Mouse (Mus musculus) testis, adult 2 months (tissue): Measurements from ENCODE around the gene Gzf1.

Source experiments
- CTCF ChIP-seq: fragments of 200-500 bp; IDR thresholded peaks from 2 replicates; pipeline ENCODE4 v1.5.1; 2012; ENCODE audit warnings: low read depth, mild to moderate bottlenecking, inconsistent platforms, low read length, moderate library complexity; ENCODE audit not compliant: control insufficient read depth, insufficient read depth, insufficient replicate concordance
- POLR2A ChIP-seq: fragments of 200-500 bp; IDR thresholded peaks from 2 replicates; pipeline ENCODE4 v1.6.1; 2012; ENCODE audit warnings: low read depth, mild to moderate bottlenecking, inconsistent platforms, low read length, moderate library complexity; ENCODE audit not compliant: control insufficient read depth

GRCm38 (mm10) chr2:148719271-148719995, 38.6 kb downstream of the Gzf1 start:
- TF ChIP-seq CTCF = no peak
- TF ChIP-seq POLR2A = no peak
